Mouse (Mus musculus): ENCODE data around the gene B3gnt9. TPM values are rescaled to one million over a fixed set of nuclear protein-coding genes. Genes with fewer than 3 reads are reported as not detected.

Gene B3gnt9
- polyA plus RNA-seq, 1 experiment = 1.1 TPM

DNA sequence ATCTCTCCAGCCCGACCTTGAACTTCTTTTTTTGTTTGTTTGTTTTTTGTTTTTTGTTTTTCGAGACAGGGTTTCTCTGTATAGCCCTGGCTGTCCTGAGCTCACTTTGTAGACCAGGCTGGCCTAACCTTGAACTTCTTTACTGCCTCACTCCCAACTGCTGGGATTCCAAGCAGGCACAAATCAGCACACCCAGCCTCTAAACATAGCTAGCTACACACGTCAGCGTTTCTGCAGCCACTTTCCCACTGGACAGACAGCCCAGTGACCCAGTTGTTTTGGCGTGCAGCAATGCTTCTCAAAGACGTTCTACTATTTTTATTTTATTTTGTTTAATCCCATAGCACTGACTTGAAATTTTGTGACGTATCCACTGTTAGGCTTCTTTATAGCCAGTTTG lies 31.1 kb downstream of the B3gnt9 start:
- TF ChIP-seq POLR2A (IDR thresholded peaks at IDR 0.05; ENCODE audit: borderline replicate concordance, low read depth, low read length) = no peak
- TF ChIP-seq CTCF (IDR thresholded peaks at IDR 0.05; ENCODE audit: low read depth, low read length) = no peak
- no peak overlapping the region for H3K27ac ChIP-seq (ENCODE audit: insufficient read depth, low read depth, low read length)
- peaks cover 9% of the 10 kb centered on the region; the same call in 1 of the 2 replicates for H3K4me1 ChIP-seq (ENCODE audit: control insufficient read depth, insufficient read depth, low read length)
- no peak overlapping the region for H3K4me3 ChIP-seq (ENCODE audit: insufficient read depth, low read length)

DNA sequence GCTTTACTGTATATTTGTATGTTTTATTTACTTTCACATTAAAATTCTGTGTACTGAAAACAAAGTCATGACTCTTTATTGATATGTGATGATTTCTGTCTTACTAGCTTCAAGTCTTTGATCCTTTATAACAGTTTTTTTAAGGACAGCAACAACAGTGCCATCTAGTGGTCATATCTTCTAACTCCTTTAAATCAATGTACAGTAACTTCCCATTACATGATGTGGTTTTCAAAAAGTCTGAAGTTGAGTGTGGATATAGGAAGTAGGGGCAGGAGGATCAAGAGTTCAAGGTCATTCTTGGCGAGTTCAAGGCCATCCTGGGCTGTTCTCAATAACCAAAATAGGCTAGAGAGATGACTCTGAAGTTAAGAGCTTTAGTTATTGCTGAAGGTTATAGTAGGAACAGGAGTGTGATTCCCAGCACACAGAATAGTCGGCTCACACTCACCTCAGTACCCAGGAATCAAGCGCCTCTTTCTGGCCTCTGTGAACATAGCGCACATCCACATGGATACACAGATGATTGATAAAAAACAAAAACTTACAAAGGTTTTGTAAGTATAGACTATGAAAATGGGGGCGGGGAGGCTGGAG lies 36.9 kb downstream of the B3gnt9 start:
- Histone ChIP-seq H3K4me3 (ENCODE audit: insufficient read depth, low read length) (no peak overlapping the region), H3K4me1 (ENCODE audit: control insufficient read depth, insufficient read depth, low read length) (no peaks in the 10 kb centered on the region), H3K27ac (ENCODE audit: insufficient read depth, low read depth, low read length) (no peak overlapping the region)
- TF ChIP-seq CTCF (IDR thresholded peaks at IDR 0.05; ENCODE audit: low read depth, low read length) = no peak
- no peak for TF ChIP-seq POLR2A (IDR thresholded peaks at IDR 0.05; ENCODE audit: borderline replicate concordance, low read depth, low read length)

DNA sequence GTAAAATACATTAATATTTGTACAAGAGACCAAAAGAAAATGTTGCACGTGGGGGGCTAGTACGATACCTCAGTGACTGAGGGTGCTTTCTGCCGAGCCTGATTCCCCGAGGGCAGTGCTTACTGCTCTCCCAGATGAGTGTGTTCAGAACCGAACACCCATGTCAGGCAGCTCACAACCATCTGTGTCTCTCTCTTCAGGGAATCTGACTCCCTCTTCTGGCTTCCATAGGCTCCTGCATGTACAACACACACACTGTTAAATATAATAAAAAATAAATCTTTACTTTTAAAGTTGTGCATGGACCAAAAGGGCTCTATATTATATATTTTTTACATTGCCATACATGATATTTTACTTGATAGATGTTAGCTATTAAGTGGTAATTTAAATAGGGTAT lies 40.8 kb downstream of the B3gnt9 start:
- no peak overlapping the region for H3K27ac ChIP-seq (ENCODE audit: insufficient read depth, low read depth, low read length)
- H3K4me1 ChIP-seq (ENCODE audit: control insufficient read depth, insufficient read depth, low read length) = no peaks in the 10 kb centered on the region
- TF ChIP-seq CTCF (IDR thresholded peaks at IDR 0.05; ENCODE audit: low read depth, low read length) = no peak
- no peak for TF ChIP-seq POLR2A (IDR thresholded peaks at IDR 0.05; ENCODE audit: borderline replicate concordance, low read depth, low read length)
- H3K4me3 ChIP-seq (ENCODE audit: insufficient read depth, low read length) = no peak overlapping the region

DNA sequence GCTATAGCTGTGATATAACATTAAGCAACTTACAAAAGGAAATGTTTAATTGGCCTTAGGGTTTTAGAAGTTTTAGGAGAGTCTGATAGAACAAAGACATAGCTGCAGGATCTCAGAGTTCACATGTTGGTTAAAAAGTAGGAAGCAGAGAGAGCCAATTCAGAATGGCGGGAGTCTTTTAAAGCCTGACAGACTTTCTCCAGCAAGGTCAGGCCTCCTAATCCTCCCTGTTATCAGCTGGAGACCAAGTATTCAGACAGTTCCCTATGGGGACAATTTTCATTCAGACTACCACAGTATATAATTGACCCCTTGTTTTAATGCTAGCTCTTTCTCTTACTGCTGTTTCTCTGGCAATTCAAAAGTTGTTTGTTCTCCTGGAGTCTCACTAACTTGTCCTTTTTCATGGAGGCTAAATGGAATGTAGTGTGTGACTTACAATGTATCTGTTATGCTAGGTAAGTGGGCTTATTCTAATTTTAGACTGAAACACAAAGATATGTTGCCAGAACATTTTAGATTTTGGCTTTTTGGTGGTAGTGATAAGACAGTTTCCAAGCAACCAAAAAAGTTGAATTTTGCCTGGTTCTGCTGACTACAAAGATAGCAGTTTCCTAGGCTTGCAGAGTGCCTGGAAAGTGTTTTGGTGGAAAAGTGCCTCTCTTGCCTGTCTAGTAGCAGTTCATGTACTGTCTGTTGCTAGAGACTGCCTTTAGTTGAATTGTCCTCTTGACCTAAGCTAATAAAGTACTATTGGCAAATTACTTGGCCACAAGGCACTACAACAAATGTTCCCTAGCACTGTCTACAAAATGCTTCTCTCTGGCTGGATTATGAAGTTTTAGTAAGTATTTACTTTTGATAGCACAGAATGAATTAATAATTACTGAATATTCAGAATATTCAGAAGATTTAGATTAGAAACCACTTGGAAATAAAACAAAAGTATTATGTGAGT lies 45.5 kb downstream of the B3gnt9 start:
- H3K4me1 ChIP-seq (ENCODE audit: control insufficient read depth, insufficient read depth, low read length) = no peaks in the 10 kb centered on the region

DNA sequence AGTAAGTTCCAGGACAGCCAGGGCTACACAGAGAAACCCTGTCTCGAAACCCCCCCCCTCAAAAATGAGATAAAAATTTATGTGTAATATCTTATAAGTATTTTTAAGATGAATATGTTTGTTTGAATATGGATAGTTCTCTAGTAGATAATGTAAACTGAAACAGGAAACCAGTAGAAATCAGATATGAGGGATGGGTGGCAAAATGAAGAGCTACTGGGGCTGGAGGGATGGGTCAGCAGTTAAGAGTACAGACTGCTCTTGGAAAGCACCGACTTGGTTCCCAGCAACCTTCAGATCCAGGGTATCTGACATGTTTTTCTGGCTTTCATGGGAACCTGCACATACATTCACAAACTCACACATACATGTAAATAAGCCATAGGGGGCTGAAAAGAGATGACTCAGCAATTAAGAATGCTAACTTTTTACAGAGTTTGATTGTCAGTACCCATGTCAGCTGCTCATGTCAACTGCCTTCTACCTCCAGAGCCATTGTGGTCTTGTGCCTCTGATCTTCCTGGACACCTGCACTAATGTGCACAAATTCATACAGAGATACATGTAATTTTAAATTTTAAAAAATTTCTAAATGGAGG lies 47.2 kb downstream of the B3gnt9 start:
- no peaks in the 10 kb centered on the region for H3K4me1 ChIP-seq (ENCODE audit: control insufficient read depth, insufficient read depth, low read length)
- no peak overlapping the region for H3K4me3 ChIP-seq (ENCODE audit: insufficient read depth, low read length)
- TF ChIP-seq POLR2A (IDR thresholded peaks at IDR 0.05; ENCODE audit: borderline replicate concordance, low read depth, low read length) = no peak
- TF ChIP-seq CTCF (IDR thresholded peaks at IDR 0.05; ENCODE audit: low read depth, low read length) = no peak
- H3K27ac ChIP-seq (ENCODE audit: insufficient read depth, low read depth, low read length) = no peak overlapping the region

More for the DNA sequence above, 45.5 kb downstream of the B3gnt9 start:
- no peak overlapping the region for H3K4me3 ChIP-seq (ENCODE audit: insufficient read depth, low read length)
- H3K27ac ChIP-seq (ENCODE audit: insufficient read depth, low read depth, low read length) = no peak overlapping the region
- no peak for TF ChIP-seq POLR2A (IDR thresholded peaks at IDR 0.05; ENCODE audit: borderline replicate concordance, low read depth, low read length)
- no peak for TF ChIP-seq CTCF (IDR thresholded peaks at IDR 0.05; ENCODE audit: low read depth, low read length)

DNA sequence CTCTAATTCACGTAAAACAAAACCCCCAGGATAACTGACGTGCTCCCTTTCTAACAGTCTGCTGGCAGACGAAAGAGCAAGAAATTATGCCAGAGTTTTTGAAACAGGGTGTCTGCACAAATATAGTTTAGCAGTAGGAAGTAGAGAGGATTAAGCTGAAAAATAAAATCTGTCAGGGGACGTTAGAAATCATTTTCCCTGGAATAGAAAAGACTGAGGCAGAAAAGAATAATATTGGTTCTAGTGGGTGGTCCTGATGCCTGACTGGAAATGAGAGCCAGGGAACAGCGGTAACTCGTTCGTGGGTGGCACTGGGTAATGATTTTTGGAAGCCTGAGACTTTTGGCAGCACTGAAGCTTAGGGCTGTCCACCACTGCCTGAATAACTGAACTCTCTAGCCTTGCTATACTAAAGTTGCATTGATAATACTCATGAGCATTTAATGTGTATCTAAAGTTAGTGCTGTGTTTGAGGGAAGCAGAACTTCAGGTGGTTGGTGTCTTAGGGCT lies 48.1 kb downstream of the B3gnt9 start:
- H3K4me3 ChIP-seq (ENCODE audit: insufficient read depth, low read length) = no peak overlapping the region
- H3K4me1 ChIP-seq (ENCODE audit: control insufficient read depth, insufficient read depth, low read length) = no peaks in the 10 kb centered on the region
- TF ChIP-seq CTCF (IDR thresholded peaks at IDR 0.05; ENCODE audit: low read depth, low read length) (no peak), POLR2A (IDR thresholded peaks at IDR 0.05; ENCODE audit: borderline replicate concordance, low read depth, low read length) (no peak)
- no peak overlapping the region for H3K27ac ChIP-seq (ENCODE audit: insufficient read depth, low read depth, low read length)

DNA sequence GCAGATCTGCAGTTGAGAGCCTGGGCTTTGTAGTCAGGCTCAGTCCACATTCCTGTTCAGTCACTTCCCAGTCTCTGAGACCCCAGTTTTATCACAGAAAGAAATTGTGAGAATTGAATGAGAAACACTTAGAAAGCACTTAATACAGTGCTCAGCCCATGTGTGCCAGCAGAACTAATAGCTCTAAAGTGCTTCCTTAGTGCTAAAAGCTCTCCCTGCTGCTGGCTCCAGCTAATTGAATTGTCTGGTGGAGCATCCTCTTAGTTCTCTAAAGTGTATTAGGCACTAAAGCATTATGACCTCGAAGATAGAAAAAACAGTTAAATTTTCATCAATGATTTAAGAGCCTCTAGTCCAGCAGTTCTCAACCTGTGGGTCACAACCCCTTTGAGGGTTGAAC lies 49.2 kb downstream of the B3gnt9 start:
- TF ChIP-seq POLR2A (IDR thresholded peaks at IDR 0.05; ENCODE audit: borderline replicate concordance, low read depth, low read length) = no peak
- no peak for TF ChIP-seq CTCF (IDR thresholded peaks at IDR 0.05; ENCODE audit: low read depth, low read length)
- Histone ChIP-seq H3K4me1 (ENCODE audit: control insufficient read depth, insufficient read depth, low read length) (no peaks in the 10 kb centered on the region), H3K27ac (ENCODE audit: insufficient read depth, low read depth, low read length) (no peak overlapping the region), H3K4me3 (ENCODE audit: insufficient read depth, low read length) (no peak overlapping the region)

Other genes with a start within 250 kb of the B3gnt9 start
- gene Ces3a, start 206.6 kb downstream of the B3gnt9 start, polyA plus RNA-seq (2012; ENCODE audit: insufficient read depth, insufficient read length, missing spikeins) = not detected in 2 replicates
- gene Ces3b, start 171.4 kb downstream of the B3gnt9 start, polyA plus RNA-seq (2012; ENCODE audit: insufficient read depth, insufficient read length, missing spikeins) = not detected in 2 replicates
- not detected in 2 replicates for gene Ces4a, start 123.4 kb downstream of the B3gnt9 start, polyA plus RNA-seq (2012; ENCODE audit: insufficient read depth, insufficient read length, missing spikeins)
- 124 and 130 TPM in 2 replicates for gene Cbfb, start 84.5 kb downstream of the B3gnt9 start, polyA plus RNA-seq (2012; ENCODE audit: insufficient read depth, insufficient read length, missing spikeins)
- 24.5 and 27.8 TPM in 2 replicates for gene D230025D16Rik, start 30.0 kb downstream of the B3gnt9 start, polyA plus RNA-seq (2012; ENCODE audit: insufficient read depth, insufficient read length, missing spikeins)
- gene Tradd, start 9.5 kb upstream of the B3gnt9 start, polyA plus RNA-seq (2012; ENCODE audit: insufficient read depth, insufficient read length, missing spikeins) = 23.6 and 26.2 TPM in 2 replicates
- 6.5 and 6.8 TPM in 2 replicates for gene Fbxl8, start 9.5 kb upstream of the B3gnt9 start, polyA plus RNA-seq (2012; ENCODE audit: insufficient read depth, insufficient read length, missing spikeins)
- 4.7 and 5.0 TPM in 2 replicates for gene Hsf4, start 14.6 kb upstream of the B3gnt9 start, polyA plus RNA-seq (2012; ENCODE audit: insufficient read depth, insufficient read length, missing spikeins)
- 0.23 TPM in 1 of 2 replicates, not detected in the other for gene Nol3, start 21.0 kb upstream of the B3gnt9 start, polyA plus RNA-seq (2012; ENCODE audit: insufficient read depth, insufficient read length, missing spikeins)
- gene 4931428F04Rik, start 34.7 kb upstream of the B3gnt9 start, polyA plus RNA-seq (2012; ENCODE audit: insufficient read depth, insufficient read length, missing spikeins) = 0.67 and 1.3 TPM in 2 replicates
- gene Exoc3l, start 40.9 kb upstream of the B3gnt9 start, polyA plus RNA-seq (2012; ENCODE audit: insufficient read depth, insufficient read length, missing spikeins) = 0.95 and 1.1 TPM in 2 replicates
- gene E2f4, start 42.5 kb upstream of the B3gnt9 start, polyA plus RNA-seq (2012; ENCODE audit: insufficient read depth, insufficient read length, missing spikeins) = 40.6 and 47.6 TPM in 2 replicates
- gene Elmo3, start 50.4 kb upstream of the B3gnt9 start, polyA plus RNA-seq (2012; ENCODE audit: insufficient read depth, insufficient read length, missing spikeins) = 1.5 and 2.6 TPM in 2 replicates
- gene Lrrc29, start 71.1 kb upstream of the B3gnt9 start, polyA plus RNA-seq (2012; ENCODE audit: insufficient read depth, insufficient read length, missing spikeins) = 3.1 and 3.2 TPM in 2 replicates
- gene Tmem208, start 71.2 kb upstream of the B3gnt9 start, polyA plus RNA-seq (2012; ENCODE audit: insufficient read depth, insufficient read length, missing spikeins) = 51.2 and 56.6 TPM in 2 replicates
- gene Fhod1, start 92.8 kb upstream of the B3gnt9 start, polyA plus RNA-seq (2012; ENCODE audit: insufficient read depth, insufficient read length, missing spikeins) = 16.5 and 18.0 TPM in 2 replicates
- gene Slc9a5, start 93.7 kb upstream of the B3gnt9 start, polyA plus RNA-seq (2012; ENCODE audit: insufficient read depth, insufficient read length, missing spikeins) = 4.9 and 5.0 TPM in 2 replicates
- 0.24 TPM in 1 of 2 replicates, not detected in the other for gene Plekhg4, start 118.1 kb upstream of the B3gnt9 start, polyA plus RNA-seq (2012; ENCODE audit: insufficient read depth, insufficient read length, missing spikeins)
- gene Kctd19, start 158.3 kb upstream of the B3gnt9 start, polyA plus RNA-seq (2012; ENCODE audit: insufficient read depth, insufficient read length, missing spikeins) = not detected in 2 replicates
- gene Lrrc36, start 158.4 kb upstream of the B3gnt9 start, polyA plus RNA-seq (2012; ENCODE audit: insufficient read depth, insufficient read length, missing spikeins) = not detected in 2 replicates
- 1.2 and 1.6 TPM in 2 replicates for gene Tppp3, start 216.4 kb upstream of the B3gnt9 start, polyA plus RNA-seq (2012; ENCODE audit: insufficient read depth, insufficient read length, missing spikeins)
- 16.0 and 16.3 TPM in 2 replicates for gene Zdhhc1, start 241.7 kb upstream of the B3gnt9 start, polyA plus RNA-seq (2012; ENCODE audit: insufficient read depth, insufficient read length, missing spikeins)

Measured in bone marrow macrophage, adult 2 months (primary cell).